Mouse (Mus musculus) neutrophil, adult 5-6 weeks (primary cell): Measurements from ENCODE around the gene Zfand3. TPM values are rescaled to one million over a fixed set of nuclear protein-coding genes. Genes with fewer than 3 reads are reported as not detected.

Experiments used
- ATAC-seq: fragments of 151-379, 151-347 bp; 2 replicates; pipeline ENCODE4 v1.8.0; 2017; ENCODE audit warnings: mild to moderate bottlenecking, moderate TSS enrichment; ENCODE audit not compliant: insufficient number of reproducible peaks, poor library complexity, low FRiP score, severe bottlenecking; ENCODE audit errors: extremely low read depth
- total RNA-seq: library from RNA; stranded (forward); fragments of 200-1000 nt; gene quantifications from 2 replicates; pipeline ENCODE4 v1.2.3, GENCODE M21; 2017

Zfand3 gene
- total RNA-seq, 1 experiment from 2014 or later = 83.2 TPM

DNA sequence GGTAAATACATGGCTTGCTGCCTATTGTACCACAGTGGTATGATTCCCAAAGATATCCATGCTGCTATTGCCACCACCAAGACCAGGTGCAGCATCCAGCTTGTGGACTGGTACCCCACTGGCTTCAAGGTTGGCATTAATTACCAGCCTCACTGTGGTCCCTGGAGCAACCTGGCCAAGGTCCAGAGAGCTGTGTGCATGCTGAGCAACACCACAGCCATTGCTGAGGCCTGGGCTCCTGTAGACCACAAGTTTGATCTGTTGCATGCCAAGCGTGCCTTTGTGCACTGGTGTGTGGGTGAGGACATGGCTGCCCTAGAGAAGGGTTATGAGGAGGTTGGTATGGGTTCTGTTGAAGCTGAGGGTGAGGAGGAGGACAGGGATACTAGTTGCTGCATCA, 173.9 kb downstream of the Zfand3 start:
- no peak for ATAC-seq

DNA sequence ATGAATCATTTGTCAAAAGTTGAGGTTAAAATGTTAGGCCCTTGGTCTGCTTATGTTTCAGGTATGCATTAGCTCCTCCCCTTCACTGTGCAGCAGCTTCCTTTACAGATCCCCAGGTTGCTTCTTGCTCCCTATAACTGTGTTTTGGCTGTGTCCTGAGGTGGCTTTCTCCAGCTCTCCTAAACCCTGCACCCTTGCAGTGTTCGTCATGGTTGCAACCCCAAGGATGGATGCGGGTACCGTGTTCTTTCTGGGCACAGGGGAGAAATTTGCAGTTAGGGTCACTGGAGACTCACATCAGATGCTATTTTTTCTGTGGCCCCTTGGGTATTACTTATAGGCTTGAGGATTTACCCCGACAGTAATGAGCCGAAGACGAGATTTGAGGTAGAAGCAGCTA, 175.7 kb downstream of the Zfand3 start:
- ATAC-seq = no peak

DNA sequence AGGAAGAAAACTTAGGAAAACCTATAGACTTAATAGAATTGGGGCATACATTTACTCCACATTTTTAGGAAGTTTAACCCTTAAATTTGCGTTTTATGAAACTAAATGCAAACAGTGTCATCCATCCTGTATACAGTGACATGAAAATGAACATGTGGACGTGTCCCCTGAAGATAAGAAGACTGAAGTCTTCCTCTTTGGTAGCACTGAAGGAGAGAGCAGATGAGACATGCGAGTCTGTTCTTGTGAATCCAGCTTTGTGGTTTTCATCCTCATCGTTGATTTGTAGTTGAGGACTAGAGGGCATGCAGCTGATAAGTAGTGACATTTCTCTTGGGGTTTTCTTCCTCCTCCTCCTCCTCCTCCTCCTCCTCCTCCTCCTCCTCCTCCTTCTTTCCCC, 177.0 kb downstream of the Zfand3 start:
- ATAC-seq = no peak

DNA sequence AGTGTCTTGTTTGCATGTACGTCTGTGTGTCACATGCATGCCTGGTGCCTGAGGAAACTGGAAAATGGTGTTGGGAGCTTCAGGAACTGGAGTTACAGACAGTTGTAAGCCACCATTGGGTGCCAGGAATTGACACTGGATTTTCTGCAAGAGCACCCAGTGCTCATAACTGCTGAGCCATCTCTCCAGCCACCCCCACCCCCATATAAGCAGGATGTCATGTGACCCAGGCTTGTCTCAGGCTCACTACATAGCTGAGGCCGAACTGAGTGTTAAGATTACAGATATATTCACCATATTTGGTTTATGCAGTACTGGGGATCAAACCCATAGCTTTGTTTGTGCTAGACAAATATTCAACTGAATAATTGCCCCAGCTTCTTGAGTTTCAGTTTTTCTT, 177.5 kb downstream of the Zfand3 start:
- ATAC-seq = no peak

DNA sequence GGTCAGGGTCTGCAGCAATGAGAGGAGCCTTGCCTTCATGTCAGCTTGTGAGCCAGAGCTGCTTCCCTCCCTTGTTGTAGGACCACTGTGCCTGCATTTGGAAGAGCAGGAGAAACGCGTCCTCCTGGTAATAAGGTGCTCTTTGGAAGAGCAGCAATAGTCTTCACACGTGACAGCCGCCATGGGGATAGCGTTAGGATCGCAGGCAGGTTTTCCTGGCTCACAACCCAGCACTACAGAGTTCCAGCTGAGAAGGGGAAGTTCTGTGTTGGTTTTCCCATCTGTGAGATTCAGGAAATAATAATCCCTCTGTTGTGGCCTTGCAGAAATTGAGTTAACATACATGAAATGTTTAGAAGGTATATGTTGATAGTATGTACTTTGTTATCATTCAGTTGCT, 179.0 kb downstream of the Zfand3 start:
- no peak for ATAC-seq

DNA sequence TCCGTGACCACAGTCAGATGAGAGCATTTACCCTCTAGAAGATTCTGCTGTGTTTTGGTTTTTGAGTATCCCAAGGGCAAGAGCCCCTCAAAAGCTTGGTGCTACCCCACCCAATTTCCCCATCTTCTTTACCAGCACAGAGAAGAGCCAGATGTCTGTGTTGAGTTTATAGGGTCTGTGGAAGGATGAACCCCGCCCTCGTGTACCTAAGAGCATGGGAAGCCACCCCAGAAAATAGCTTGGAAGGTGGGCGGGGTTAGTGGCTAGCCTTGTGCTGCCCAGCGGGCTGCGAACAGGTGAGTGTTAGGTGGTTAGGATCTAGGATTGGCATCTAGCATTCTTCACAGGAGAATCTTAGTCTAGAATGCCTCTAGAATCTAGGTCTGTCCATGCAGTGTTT, 182.6 kb downstream of the Zfand3 start:
- no peak for ATAC-seq

DNA sequence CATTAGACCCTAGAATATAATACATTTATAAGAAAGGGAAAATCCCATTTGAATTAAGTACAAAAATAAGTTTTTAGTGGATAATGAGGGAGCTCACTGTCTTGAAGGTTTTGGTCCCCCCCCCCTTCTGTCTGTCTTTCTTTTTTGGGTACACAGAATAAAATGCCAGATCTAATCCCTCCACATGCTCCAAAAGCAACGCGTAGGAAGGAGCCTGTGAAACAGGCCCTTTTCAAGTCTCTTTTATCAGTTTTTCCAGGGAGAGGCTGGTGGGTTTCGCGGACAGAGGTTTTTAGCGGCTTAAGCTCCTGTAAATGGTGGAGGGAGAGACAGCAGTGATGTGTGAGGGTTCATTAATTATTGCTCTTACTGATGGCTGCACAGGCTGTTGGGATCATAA, 183.0 kb downstream of the Zfand3 start:
- ATAC-seq = no peak

DNA sequence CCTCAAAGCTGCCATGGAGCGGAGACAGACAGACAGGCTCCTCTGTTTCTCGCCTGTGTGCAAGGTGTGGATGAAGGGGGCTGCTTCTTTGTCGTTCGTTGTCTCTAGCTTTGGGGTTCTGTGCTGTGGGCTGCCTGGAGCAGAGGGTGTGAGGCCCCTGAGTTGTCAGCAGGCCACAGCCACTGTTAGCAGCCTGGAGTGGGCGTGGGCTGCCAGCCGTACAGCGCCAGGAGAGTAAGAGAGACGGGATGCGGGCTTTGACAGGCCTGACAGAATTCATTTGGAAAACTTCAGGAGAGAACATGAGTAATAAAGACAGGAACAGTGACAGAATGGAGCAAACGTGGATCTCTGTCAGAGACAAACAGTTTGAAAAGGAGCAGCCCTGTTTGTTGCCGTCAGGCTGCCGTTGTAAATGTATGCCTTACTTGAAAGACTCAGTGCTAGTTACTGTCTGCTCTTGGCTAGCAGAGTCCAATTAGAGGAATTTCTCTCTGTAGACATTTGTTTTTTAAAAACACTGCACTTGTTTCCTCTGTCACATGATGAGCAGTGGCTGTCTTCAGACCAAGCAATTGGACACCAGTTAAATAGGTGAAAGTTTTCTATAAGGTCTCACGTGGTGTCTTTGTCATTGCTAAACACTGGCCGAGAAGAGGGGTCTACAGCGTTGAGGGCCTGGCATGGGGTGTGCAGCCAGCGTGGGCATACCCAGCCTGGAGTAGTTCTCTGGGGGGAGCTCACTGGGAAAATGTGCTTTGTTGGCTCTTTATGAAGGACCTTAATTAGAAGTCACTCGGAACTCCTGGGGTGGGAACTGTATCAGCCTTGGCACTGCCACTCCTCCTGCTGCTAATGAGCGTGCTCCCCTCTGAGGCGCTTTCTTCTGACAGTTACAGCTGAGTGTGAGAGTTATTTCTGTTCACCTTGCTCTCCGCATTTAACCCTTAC, 183.8 kb downstream of the Zfand3 start:
- no peak for ATAC-seq

DNA sequence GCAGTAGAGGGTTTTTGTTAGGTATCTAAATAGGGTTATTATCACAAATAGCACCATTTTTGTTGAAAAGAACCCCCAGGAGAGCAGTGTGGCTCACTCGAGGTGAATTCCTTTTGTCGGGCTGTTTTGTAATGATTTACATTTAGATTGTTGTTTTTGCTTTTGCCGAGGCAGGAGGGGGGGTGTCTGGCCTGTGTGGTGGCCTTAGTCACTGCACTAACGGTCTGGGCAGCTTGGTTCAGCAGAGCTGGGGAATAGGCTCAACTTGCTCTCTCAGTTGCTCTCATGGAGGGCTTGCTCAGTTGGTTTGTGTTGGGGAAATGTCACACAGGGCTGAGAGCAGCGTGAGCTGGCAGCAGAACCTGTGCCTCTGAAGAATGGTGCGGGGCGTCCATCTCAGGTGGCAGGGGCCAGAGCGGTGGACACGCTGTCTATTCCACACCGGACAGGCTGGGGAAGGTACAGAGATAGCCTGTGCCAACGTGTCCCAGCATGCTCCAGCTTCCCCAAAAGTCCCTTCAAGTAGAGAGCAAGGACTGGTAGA, 186.6 kb downstream of the Zfand3 start:
- no peak for ATAC-seq

DNA sequence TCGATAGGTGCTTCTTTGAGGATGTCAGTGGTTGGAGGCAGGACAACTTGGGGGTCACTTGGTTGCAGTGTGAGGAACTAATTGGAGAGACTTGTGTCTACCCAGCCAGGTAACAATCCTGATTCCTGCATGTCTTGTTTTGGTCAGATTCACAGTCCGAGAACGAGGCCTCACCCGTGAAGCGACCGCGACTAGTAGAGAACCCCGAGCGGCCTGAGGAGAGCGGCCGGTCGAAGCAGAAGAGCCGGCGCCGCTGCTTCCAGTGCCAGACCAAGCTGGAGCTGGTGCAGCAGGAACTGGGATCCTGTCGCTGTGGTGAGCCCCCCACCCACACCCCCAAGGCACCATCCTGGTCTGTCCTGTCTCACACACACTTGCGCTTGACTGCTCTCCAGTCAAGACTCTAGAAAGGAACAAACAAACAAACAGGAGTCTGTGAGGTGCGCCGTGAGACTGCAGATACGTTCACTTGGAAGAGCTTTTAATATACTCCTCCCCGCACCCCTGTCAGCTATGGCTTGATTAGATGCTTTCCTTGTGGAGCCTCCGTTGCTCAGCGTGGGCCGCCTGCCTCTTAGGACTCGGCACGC, 188.0 kb downstream of the Zfand3 start:
- ATAC-seq = no peak

DNA sequence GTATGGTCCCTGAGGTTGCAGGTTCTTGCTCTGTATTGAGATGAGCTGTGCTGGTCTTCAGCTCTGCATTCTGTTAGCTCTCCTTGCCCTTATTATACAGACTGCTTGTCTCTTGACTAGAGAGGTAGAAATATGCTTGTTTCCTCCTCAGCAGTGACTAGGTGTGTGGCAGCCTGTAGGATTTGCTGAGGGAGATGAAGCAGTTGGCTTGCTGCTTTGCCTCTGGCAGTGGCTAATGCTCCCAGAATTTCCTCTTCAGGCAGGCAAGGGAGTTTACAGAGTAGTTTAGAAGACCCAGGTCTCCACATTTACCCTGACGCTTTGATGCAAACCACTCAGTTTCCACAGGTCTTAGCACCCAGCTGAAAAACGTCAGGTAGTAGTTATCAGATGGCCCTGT, 189.1 kb downstream of the Zfand3 start:
- no peak for ATAC-seq

DNA sequence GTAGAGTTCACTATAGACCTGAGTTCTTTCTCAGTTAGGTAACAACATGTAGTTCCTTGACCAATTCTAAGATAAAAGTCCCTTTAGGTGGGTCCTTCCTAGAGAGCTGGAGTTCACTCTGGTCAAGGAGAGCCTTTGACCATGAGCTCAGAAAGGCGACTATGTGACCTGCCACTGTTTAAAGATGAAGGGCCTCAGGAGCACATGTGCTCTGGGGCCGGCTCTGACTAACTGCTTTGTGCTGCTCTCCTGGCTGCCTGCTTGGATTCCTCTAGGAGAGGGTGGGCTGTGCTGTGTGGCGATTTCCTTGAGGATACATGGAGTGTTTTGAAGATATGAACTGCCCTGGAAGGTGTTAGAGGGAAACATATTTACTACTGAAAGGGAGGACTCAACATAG, 189.6 kb downstream of the Zfand3 start:
- ATAC-seq = no peak

DNA sequence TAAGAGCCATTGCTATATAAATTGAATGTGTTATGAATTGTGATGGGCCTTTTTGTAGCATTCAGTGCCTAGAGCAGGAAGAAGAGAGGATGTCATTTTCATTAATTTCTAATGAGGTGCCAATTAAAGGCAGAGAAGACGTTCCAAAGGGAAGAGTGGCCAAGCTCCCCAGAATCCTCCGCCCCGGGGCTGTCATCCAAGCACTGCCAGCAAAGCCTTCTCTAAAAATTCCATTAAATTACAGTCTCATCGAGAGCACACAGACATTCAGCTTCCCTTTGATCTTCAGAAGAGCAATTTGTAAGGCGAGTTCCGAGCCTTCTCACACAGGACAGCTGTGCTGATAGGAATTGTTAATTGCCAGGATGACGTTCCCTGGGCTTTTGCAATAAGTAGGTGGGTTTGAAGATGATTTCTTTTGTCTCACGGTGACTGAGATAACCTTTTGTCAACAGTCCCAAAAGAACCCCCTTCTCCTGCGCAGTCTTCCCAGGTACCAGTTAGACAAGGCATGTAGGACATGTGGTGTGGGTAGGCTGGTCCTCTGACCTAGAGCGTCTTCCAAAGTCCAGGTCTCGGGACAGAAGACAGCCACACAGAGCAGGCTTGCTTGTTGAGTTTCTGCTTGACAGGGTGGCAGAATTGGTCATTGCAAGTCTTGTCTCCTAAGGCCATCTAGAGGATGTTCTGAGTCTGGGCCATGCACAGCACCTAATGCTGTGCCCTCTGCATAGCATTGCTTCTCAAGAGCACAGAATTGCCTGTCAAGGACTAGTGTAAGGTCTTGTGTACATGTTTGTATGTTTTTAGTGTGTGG, 190.3 kb downstream of the Zfand3 start:
- ATAC-seq = no peak

DNA sequence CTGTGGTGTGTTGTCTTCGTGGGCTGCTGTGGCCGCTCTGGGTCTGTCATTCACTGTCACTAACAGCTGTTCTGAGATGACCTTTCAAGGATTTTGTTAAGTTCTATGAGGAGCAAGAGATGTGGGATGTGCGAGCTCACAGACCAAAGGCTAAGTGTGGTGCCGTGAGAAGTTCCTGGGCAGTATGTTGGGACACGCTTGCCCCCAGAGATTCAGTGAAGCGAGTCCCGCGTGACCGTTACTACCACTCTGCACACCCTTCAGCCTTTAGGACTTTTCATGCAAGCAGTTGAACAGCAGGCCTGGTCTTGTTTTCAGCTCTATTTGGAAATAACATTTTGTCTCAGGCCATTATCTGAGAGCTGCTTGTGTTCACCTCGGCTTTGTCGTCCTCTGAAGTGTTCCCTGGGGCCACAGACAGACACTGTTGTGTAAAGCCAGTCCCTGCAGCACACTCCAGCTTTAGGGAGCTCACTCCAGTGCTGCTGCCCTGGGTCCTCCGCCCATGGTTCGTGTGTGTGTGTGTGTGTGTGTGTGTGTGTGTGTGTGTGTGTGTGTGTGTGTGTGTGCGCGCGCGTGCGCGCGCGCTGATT, 191.2 kb downstream of the Zfand3 start:
- no peak for ATAC-seq

DNA sequence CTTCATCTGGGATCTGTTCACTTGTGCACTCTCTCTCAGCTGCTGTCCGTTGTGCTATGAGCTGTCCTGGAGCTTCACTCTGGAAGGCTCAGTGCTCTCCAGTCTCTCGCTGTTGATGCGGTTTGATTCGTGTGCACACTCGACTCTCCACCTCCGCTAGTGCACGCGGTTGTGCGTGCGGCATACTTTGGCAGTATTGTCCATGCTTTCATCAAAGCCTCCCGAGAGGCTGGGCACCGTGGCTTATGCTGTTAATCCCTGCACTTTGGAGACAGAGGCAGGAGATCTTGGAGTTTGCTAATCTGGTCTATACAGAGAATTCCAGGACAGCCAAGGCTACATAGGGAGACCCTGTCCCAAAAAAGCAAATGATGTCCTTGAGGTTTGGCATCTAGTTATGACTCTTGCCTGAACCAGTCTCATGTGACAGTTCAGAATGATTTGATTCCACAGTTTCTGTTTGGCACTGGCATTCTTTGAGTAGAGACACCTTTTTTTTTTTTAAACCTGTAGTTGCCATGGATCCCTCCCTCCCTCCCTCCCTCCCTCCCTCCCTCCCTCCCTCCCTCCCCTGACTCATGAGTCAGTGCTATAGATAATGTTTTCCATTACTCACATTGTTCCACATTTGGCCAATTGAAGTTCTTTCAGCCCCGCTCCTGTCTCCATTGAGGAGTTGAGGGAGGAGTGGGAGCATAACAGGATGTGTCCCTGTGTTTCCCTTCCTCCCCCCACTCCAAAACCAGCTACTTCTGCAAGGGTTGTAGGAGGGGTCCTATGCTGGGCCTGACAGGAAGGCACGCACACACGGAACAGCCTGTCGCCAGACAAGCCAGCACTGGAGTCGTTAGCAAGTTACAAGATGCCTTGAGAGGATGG, 192.1 kb downstream of the Zfand3 start:
- ATAC-seq = no peak

DNA sequence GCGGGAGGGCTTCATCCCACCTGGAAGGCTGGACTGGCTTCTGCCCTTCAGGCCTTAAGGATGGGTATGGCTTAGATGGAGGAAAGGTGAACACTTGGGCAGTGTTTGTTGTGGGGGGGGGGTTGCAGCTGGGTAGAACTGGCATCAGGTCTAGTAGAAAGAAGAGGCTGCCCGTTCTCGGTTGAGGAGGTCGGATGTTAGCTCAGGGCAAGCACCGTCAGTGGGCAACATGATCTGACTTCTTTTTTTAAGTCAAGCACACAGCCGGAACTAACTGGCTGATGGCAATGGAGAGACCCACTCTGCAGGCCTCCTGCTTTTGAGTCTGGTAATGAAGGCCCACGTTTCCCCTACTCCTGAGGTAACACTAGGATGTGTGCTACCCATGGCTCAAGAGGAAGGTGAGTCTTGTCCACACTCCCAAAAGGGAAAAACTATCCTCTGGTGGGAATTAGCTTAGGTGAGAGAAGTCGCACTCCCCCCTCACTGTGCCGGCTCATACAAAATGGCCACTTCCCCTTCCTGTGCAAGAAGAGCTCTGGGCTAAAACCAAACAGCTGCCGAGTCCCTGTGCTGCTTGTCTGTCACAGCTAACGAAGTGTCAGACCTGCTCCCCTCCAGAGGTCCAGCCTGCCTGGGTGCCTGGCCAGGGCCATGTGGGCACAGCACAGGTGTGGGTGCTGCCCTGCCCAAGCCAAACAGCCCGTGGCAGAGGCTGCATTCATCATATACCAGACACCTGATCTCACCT, 192.9 kb downstream of the Zfand3 start:
- peak; percentile 38; the same call in 1 of the 2 replicates for ATAC-seq

DNA sequence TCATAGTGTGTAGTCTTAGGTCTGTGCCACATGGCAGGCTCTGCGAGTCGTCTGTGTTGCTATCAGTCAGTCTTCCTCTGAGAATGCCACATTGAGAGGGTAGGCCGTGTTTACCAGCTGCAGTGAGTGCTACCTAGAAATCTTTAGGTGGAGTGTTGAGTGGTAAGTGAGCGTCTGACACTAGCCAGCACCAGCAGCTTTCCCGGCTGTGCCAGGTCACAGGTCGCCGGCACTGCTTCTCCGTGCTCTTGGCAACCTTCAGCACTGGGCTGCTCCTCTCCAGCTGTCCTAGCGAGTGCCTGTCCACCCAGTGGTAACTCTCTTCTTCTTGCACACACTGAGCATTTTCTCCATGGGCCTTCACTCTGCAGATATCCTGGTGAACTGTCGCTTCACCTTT, 193.9 kb downstream of the Zfand3 start:
- no peak for ATAC-seq
